Mouse (Mus musculus): Measurements from ENCODE around the gene Src. TPM values are rescaled to one million over a fixed set of nuclear protein-coding genes. Genes with fewer than 3 reads are reported as not detected.

Src gene
- polyA plus RNA-seq, 1 experiment from 2014 or later: 34.3 TPM

GRCm38 (mm10) chr2:157458472-157458871 lies 40.2 kb downstream of the Src start:
- Histone ChIP-seq H3K27me3 (ENCODE audit: control insufficient read depth, insufficient read depth, low read length) (no peaks in the 10 kb centered on the region), H3K9ac (replicated peaks; ENCODE audit: low read length) (no peak overlapping the region), H3K4me3 (replicated peaks; ENCODE audit: low read depth, low read length) (no peak overlapping the region), H3K4me2 (ENCODE audit: low read length) (no peak overlapping the region), H3K4me1 (ENCODE audit: control insufficient read depth, insufficient read depth, low read length) (peaks cover 48% of the 10 kb centered on the region), H3K9me3 (ENCODE audit: control insufficient read depth, low read length) (no peaks in the 10 kb centered on the region), H3K36me3 (ENCODE audit: control insufficient read depth, insufficient read depth, low read length) (peaks cover 44% of the 10 kb centered on the region), H3K27ac (replicated peaks; ENCODE audit: low read depth, low read length) (peak overlapping the region; percentile 91)
- peak; percentile 88 for DNase-seq
- no peak for ATAC-seq (ENCODE audit: low FRiP score, low TSS enrichment)
- WGBS: 21% methylated on average over 14 of the region's 14 CpGs

GRCm38 (mm10) chr2:157459736-157460135 lies 41.5 kb downstream of the Src start:
- 0 out of 2 replicates have a peak overlapping the region, but pooled peaks have one; percentile 6 for H3K4me2 ChIP-seq (ENCODE audit: low read length)
- DNase-seq: no peak
- ATAC-seq (ENCODE audit: low FRiP score, low TSS enrichment): no peak

DNA sequence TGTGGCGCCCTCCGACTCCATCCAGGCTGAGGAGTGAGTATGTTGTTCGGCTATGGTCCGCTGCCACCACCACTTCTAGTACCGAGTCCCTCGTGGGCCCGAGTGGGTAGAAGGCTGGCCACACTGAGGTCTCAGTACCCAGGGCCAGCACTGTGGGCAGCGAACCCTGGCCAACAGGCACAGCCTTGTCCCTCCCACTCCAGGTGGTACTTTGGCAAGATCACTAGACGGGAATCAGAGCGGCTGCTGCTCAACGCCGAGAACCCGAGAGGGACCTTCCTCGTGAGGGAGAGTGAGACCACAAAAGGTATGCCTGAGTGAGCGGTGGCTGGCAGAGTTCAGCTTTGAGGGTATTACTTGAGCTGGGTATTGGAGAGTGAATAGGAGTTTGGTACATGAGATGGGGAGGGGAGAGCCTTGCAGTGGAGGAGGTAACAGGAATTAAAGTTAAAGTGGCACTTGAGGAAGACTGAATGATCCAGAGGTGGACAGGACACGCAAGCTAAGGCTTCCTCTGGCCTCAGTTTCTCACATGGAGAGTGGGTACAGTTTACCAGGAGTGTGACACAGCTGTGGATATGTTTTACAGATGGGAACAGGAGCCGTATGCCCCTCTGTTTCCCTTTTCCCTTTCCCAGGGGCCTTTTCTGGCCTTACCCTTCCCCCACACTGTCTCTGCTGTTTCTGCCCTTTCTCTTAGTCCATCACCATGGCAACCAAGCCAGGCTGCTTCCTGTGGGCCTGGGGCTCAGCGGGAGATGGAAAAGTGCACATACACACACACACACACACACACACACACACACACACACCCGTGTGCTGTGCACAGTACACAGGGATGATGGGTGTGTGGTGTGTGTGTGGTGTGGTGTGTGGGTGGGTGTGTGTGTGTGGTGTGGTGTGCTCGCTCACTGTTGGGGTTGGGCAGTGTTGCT lies 44.8 kb downstream of the Src start:
- Histone ChIP-seq H3K36me3 (ENCODE audit: control insufficient read depth, insufficient read depth, low read length) (peaks cover 60% of the 10 kb centered on the region), H3K4me1 (ENCODE audit: control insufficient read depth, insufficient read depth, low read length) (peaks cover 62% of the 10 kb centered on the region)

More at GRCm38 (mm10) chr2:157459736-157460135, 41.5 kb downstream of the Src start:
- peaks cover 60% of the 10 kb centered on the region for H3K4me1 ChIP-seq (ENCODE audit: control insufficient read depth, insufficient read depth, low read length)
- 18% methylated on average over 5 of the region's 5 CpGs for WGBS
- no peaks in the 10 kb centered on the region for H3K9me3 ChIP-seq (ENCODE audit: control insufficient read depth, low read length)
- peak overlapping the region; percentile 52 for H3K27ac ChIP-seq (replicated peaks; ENCODE audit: low read depth, low read length)
- H3K4me3 ChIP-seq (replicated peaks; ENCODE audit: low read depth, low read length): no peak overlapping the region
- H3K36me3 ChIP-seq (ENCODE audit: control insufficient read depth, insufficient read depth, low read length): peaks cover 46% of the 10 kb centered on the region
- peak overlapping the region; percentile 36 for H3K9ac ChIP-seq (replicated peaks; ENCODE audit: low read length)
- no peaks in the 10 kb centered on the region for H3K27me3 ChIP-seq (ENCODE audit: control insufficient read depth, insufficient read depth, low read length)

GRCm38 (mm10) chr2:157463887-157464745 lies 45.9 kb downstream of the Src start:
- Histone ChIP-seq H3K4me3 (replicated peaks; ENCODE audit: low read depth, low read length) (no peak overlapping the region), H3K9me3 (ENCODE audit: control insufficient read depth, low read length) (no peaks in the 10 kb centered on the region), H3K27me3 (ENCODE audit: control insufficient read depth, insufficient read depth, low read length) (no peaks in the 10 kb centered on the region), H3K27ac (replicated peaks; ENCODE audit: low read depth, low read length) (peak overlapping the region; percentile 99), H3K4me1 (ENCODE audit: control insufficient read depth, insufficient read depth, low read length) (peaks cover 59% of the 10 kb centered on the region), H3K9ac (replicated peaks; ENCODE audit: low read length) (peak overlapping the region; percentile 51), H3K4me2 (ENCODE audit: low read length) (peak overlapping the region; percentile 47), H3K36me3 (ENCODE audit: control insufficient read depth, insufficient read depth, low read length) (peaks cover 67% of the 10 kb centered on the region)
- 8% methylated on average over 16 of the region's 16 CpGs for WGBS
- DNase-seq (peak; percentile 49), ATAC-seq (ENCODE audit: low FRiP score, low TSS enrichment) (peak; percentile 28)

More for the DNA sequence above, 44.8 kb downstream of the Src start:
- WGBS: 16% methylated on average over 20 of the region's 20 CpGs
- DNase-seq (peak; percentile 91), ATAC-seq (ENCODE audit: low FRiP score, low TSS enrichment) (peak; percentile 37)
- Histone ChIP-seq H3K4me3 (replicated peaks; ENCODE audit: low read depth, low read length) (no peak overlapping the region), H3K9ac (replicated peaks; ENCODE audit: low read length) (peak overlapping the region; percentile 51), H3K27ac (replicated peaks; ENCODE audit: low read depth, low read length) (peak overlapping the region; percentile 99), H3K9me3 (ENCODE audit: control insufficient read depth, low read length) (no peaks in the 10 kb centered on the region), H3K27me3 (ENCODE audit: control insufficient read depth, insufficient read depth, low read length) (no peaks in the 10 kb centered on the region), H3K4me2 (ENCODE audit: low read length) (peak overlapping the region; percentile 47; the same call in 1 of the 2 replicates)

DNA sequence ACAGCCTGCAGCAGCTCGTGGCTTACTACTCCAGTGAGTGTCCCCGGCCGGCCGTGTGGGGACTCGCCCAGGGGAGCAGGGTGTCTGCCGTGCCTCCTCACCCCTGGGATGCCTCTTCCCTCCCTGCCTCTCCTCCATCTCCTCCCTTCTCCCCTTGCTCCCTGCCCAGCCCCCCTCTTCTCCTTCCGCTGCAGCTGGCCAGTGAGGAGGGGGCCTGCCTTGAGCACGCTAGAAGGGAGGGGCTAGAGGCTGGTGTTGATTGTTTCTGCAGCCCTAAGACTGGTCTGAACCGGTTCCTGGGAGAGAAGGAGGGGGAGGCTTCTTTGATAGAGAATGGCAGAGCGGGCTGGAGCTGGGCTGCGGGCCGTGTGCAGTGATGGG lies 46.5 kb downstream of the Src start:
- ATAC-seq (ENCODE audit: low FRiP score, low TSS enrichment) (peak; percentile 92), DNase-seq (peak; percentile 95)
- no peak overlapping the region for H3K4me3 ChIP-seq (replicated peaks; ENCODE audit: low read depth, low read length)
- H3K4me2 ChIP-seq (ENCODE audit: low read length): peak overlapping the region; percentile 47
- H3K27me3 ChIP-seq (ENCODE audit: control insufficient read depth, insufficient read depth, low read length): no peaks in the 10 kb centered on the region
- H3K9ac ChIP-seq (replicated peaks; ENCODE audit: low read length): peak overlapping the region; percentile 51
- H3K27ac ChIP-seq (replicated peaks; ENCODE audit: low read depth, low read length): peak overlapping the region; percentile 99
- peaks cover 56% of the 10 kb centered on the region for H3K4me1 ChIP-seq (ENCODE audit: control insufficient read depth, insufficient read depth, low read length)
- whole genome bisulfite sequencing: 2% methylated on average over 12 of the region's 12 CpGs
- H3K9me3 ChIP-seq (ENCODE audit: control insufficient read depth, low read length): no peaks in the 10 kb centered on the region
- peaks cover 67% of the 10 kb centered on the region for H3K36me3 ChIP-seq (ENCODE audit: control insufficient read depth, insufficient read depth, low read length)

GRCm38 (mm10) chr2:157466836-157467235 lies 48.6 kb downstream of the Src start:
- no peak for ATAC-seq (ENCODE audit: low FRiP score, low TSS enrichment)
- H3K4me2 ChIP-seq (ENCODE audit: low read length): no peak overlapping the region
- peaks cover 76% of the 10 kb centered on the region for H3K36me3 ChIP-seq (ENCODE audit: control insufficient read depth, insufficient read depth, low read length)
- no peak overlapping the region for H3K4me3 ChIP-seq (replicated peaks; ENCODE audit: low read depth, low read length)
- H3K27ac ChIP-seq (replicated peaks; ENCODE audit: low read depth, low read length): peak overlapping the region; percentile 99; the same call in 1 of the 2 replicates
- H3K27me3 ChIP-seq (ENCODE audit: control insufficient read depth, insufficient read depth, low read length): no peaks in the 10 kb centered on the region
- no peak for DNase-seq
- peaks cover 45% of the 10 kb centered on the region for H3K4me1 ChIP-seq (ENCODE audit: control insufficient read depth, insufficient read depth, low read length)
- no peaks in the 10 kb centered on the region for H3K9me3 ChIP-seq (ENCODE audit: control insufficient read depth, low read length)
- no peak overlapping the region; the same call in 1 of the 2 replicates for H3K9ac ChIP-seq (replicated peaks; ENCODE audit: low read length)
- 34% methylated on average over 7 of the region's 7 CpGs for WGBS

DNA sequence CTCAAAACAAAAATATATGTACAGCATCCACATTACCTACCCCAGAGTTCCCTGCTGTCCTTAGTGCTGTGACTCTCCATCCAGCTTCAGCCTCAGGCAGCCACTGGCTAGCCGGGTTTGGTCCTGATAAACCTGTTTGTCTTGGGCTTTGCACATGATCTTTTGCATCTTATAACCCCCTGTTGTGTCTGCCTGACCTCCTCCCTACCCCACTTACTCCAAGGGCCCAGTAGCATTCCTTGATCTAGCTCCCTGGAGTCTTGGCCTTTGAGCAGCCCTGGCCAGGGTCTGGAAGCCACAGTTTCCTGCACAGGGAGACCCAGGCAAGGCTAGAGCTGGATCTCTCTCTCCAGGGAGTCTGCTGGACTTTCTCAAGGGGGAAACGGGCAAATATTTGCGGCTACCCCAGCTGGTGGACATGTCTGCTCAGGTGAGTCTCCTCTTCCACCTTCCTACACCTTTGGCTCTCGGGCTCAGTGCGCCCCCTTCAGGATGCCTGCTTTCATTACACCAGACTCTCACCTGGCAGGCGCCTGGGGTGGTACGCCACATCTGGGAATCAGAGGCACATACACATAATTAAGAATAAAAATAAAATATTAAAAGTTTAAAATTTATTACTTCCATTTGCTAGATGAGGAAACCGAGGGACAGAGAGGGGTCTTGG lies 50.0 kb downstream of the Src start:
- Histone ChIP-seq H3K36me3 (ENCODE audit: control insufficient read depth, insufficient read depth, low read length) (peaks cover 68% of the 10 kb centered on the region), H3K4me3 (replicated peaks; ENCODE audit: low read depth, low read length) (no peak overlapping the region), H3K9me3 (ENCODE audit: control insufficient read depth, low read length) (no peaks in the 10 kb centered on the region), H3K4me2 (ENCODE audit: low read length) (no peak overlapping the region), H3K9ac (replicated peaks; ENCODE audit: low read length) (no peak overlapping the region), H3K27ac (replicated peaks; ENCODE audit: low read depth, low read length) (no peak overlapping the region), H3K27me3 (ENCODE audit: control insufficient read depth, insufficient read depth, low read length) (no peaks in the 10 kb centered on the region), H3K4me1 (ENCODE audit: control insufficient read depth, insufficient read depth, low read length) (peaks cover 41% of the 10 kb centered on the region)
- DNase-seq: no peak
- ATAC-seq (ENCODE audit: low FRiP score, low TSS enrichment): no peak
- 70% methylated on average over 8 of the region's 8 CpGs for WGBS

DNA sequence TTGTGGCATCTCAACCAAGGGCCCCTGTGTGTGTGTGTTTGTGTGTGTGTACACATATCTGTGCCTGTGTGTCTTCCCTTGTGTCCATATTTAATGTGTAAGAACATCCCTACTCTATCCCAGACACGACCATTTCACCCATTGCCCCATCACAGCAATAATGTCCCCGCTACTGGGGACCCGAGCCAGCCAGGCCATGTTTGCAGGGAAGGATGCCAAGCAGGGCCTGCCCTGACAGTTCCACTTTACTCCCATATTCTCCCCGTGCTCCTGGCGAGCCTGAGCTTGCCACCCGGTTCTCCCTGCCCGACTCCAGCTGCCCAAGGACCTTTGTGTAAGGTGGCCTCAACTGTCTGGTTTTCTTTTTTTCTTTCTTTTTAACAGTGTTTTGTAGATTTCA lies 53.0 kb downstream of the Src start:
- H3K27me3 ChIP-seq (ENCODE audit: control insufficient read depth, insufficient read depth, low read length): no peaks in the 10 kb centered on the region
- peak overlapping the region; percentile 23; the same call in 1 of the 2 replicates for H3K9ac ChIP-seq (replicated peaks; ENCODE audit: low read length)
- DNase-seq (no peak), ATAC-seq (ENCODE audit: low FRiP score, low TSS enrichment) (no peak)
- H3K9me3 ChIP-seq (ENCODE audit: control insufficient read depth, low read length): no peaks in the 10 kb centered on the region
- H3K4me2 ChIP-seq (ENCODE audit: low read length): no peak overlapping the region
- peaks cover 55% of the 10 kb centered on the region for H3K36me3 ChIP-seq (ENCODE audit: control insufficient read depth, insufficient read depth, low read length)
- 77% methylated on average over 7 of the region's 7 CpGs for WGBS
- peaks cover 43% of the 10 kb centered on the region for H3K4me1 ChIP-seq (ENCODE audit: control insufficient read depth, insufficient read depth, low read length)
- peak overlapping the region; percentile 41 for H3K27ac ChIP-seq (replicated peaks; ENCODE audit: low read depth, low read length)
- H3K4me3 ChIP-seq (replicated peaks; ENCODE audit: low read depth, low read length): no peak overlapping the region
